Mouse (Mus musculus) embryonic facial prominence, embryonic 12.5 days (tissue): ENCODE measurements around the gene Prnd. TPM values are rescaled to one million over a fixed set of nuclear protein-coding genes. Genes with fewer than 3 reads are reported as not detected.

Experiments used
- polyA plus RNA-seq: library from polyadenylated mRNA; unstranded; fragments of >200 nt; fragmentation: Nextera tagmentation; extraction: Ambion mirVana; gene quantifications from 2 replicates; pipeline ENCODE4 v1.2.1, GENCODE M21; 2016

Gene Prnd
- polyA plus RNA-seq, 1 experiment from 2014 or later, result 26.5 TPM

Other genes with a start within 250 kb of the Prnd start
- not detected in 2 replicates for gene Erv3, start 91.1 kb upstream of the Prnd start, polyA plus RNA-seq
- 47.0 and 49.2 TPM in 2 replicates for gene Prnp, start 40.9 kb upstream of the Prnd start, polyA plus RNA-seq
- not detected in 2 replicates for gene Prn, start 40.9 kb upstream of the Prnd start, polyA plus RNA-seq
- 8.5 and 9.9 TPM in 2 replicates for gene Rassf2, start 79.4 kb downstream of the Prnd start, polyA plus RNA-seq
- 15.0 and 16.4 TPM in 2 replicates for gene Slc23a2, start 194.2 kb downstream of the Prnd start, polyA plus RNA-seq